Comparison of ENCODE assay signal across 9 mouse cellular contexts in the genomic region with DNA sequence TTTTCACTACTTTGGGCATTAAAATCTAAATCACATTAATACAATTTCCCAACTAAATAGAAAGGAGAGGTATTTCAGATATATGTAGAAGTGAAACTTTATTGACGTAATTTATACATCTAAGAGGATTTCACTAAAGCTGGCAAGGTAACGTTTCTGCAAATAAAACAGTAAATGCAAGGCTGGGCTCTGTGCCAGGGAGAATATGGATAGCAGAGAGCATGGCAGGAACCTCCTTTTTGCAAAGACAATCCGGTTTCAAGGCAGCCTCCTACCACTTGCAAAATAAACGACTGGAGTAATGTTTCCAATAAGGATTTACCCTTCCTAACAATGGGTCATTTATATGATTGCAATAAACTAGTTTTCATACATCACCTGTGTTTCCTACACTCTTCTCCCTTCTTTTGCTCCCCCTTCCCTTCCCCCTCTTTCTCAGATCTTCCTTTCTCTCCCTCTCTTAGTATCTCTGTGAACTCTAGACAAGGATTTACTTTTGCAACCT. TPM values are rescaled to one million over a fixed set of nuclear protein-coding genes. Genes with fewer than 3 reads are reported as not detected.
DNase-seq lines count a peak whose midpoint lies in the region; ATAC-seq lines count a peak whose summit lies in the region.
"Had no signal": no experiment of that assay in that cellular context is flagged by ENCODE, and none has a peak within 500 bp of the region (broad histone marks: within the 10 kb centered on the region; RNA-seq: fewer than 3 reads in every experiment).

No protein-coding gene starts in this region.

- H3K4me1 ChIP-seq in megakaryocyte, embryonic 14.5 days, result peaks cover 56% of the 10 kb centered on the region
- peaks cover 10% of the 10 kb centered on the region for H3K4me1 ChIP-seq in liver, embryonic 11.5 days (replicated peaks; ENCODE audit: control insufficient read depth, insufficient read depth, low read length)

- H3K9ac ChIP-seq in liver, embryonic 11.5 days (ENCODE audit: low read depth, low read length), result no peak overlapping the region

- 31% methylated on average over 4 of the region's 4 CpGs for WGBS in liver, embryonic 11.5 days

- H3K9me3 ChIP-seq in megakaryocyte, embryonic 14.5 days, result no peaks in the 10 kb centered on the region
- H3K9me3 ChIP-seq in liver, embryonic 11.5 days (ENCODE audit: control insufficient read depth, low read length), result no peaks in the 10 kb centered on the region

- peaks cover 44% of the 10 kb centered on the region for H3K27me3 ChIP-seq in megakaryocyte, embryonic 14.5 days (replicated peaks)
- peaks cover 58% of the 10 kb centered on the region for H3K27me3 ChIP-seq in liver, embryonic 11.5 days (replicated peaks; ENCODE audit: control insufficient read depth, insufficient read depth, low read length)

- no peaks in the 10 kb centered on the region for H3K36me3 ChIP-seq in megakaryocyte, embryonic 14.5 days (replicated peaks; ENCODE audit: low read length)
- H3K36me3 ChIP-seq in liver, embryonic 11.5 days (ENCODE audit: control insufficient read depth, insufficient read depth, low read length), result no peaks in the 10 kb centered on the region

- H3K27ac ChIP-seq in liver, embryonic 11.5 days (ENCODE audit: low read depth, low read length), result peak overlapping the region; percentile 62

- peak overlapping the region; percentile 86; the same call in 1 of the 2 replicates for H3K4me2 ChIP-seq in liver, embryonic 11.5 days

- DNase-seq in cerebellum, adult 18-20 months, result peak; percentile 41 to 53
- DNase-seq in cerebellum, adult 9-11 months, result no peak
- DNase-seq in liver, embryonic 11.5 days (ENCODE audit: low spot score), result no peak
- no peak for DNase-seq in embryo, embryonic 11 days
- DNase-seq in frontal cortex, adult 2 months (ENCODE audit: extremely low spot score in 1 of 2, low spot score in 1 of 2), result no peak
- no peak for DNase-seq in embryo, embryonic 10 days (ENCODE audit: low spot score)

- ATAC-seq in megakaryocyte, adult 5-6 weeks (ENCODE audit: poor library complexity, severe bottlenecking), result no peak
- ATAC-seq in liver, embryonic 11.5 days (replicated peaks; ENCODE audit: low FRiP score), result no peak

- peak overlapping the region; percentile 86 for H3K4me3 ChIP-seq in megakaryocyte, embryonic 14.5 days (replicated peaks)
- no peak overlapping the region for H3K4me3 ChIP-seq in liver, embryonic 11.5 days (ENCODE audit: low read depth, low read length)

RNA-seq across cellular contexts. Expression of a gene that starts 2.0 kb away (rescaled TPM):
- polyA plus RNA-seq in megakaryocyte, embryonic 14.5 days (2012; ENCODE audit: insufficient read depth, low replicate concordance), result 0.02 TPM in 1 of 2 replicates, not detected in the other
- total RNA-seq in megakaryocyte, adult 5-6 weeks (2015), result 17.8 TPM in 2 replicates
- 3.6 and 4.6 TPM in 2 replicates for total RNA-seq in megakaryocyte, adult 5-6 weeks (2017)
- 8.7 and 11.3 TPM in 2 replicates for polyA plus RNA-seq in liver, embryonic 11.5 days (2014; fragmentation: Nextera tagmentation; extraction: Ambion mirVana)
- polyA plus RNA-seq in frontal cortex, adult 2 months (2012; rRNA removed), result 20.4 and 24.3 TPM in 2 replicates

RNA-seq across cellular contexts. Expression of a gene that starts 3.4 kb away (rescaled TPM):
- polyA plus RNA-seq in megakaryocyte, embryonic 14.5 days (2012; ENCODE audit: insufficient read depth, low replicate concordance), result not detected in 2 replicates
- not detected in 2 replicates for total RNA-seq in megakaryocyte, adult 5-6 weeks (2015)
- total RNA-seq in megakaryocyte, adult 5-6 weeks (2017), result not detected in 2 replicates
- polyA plus RNA-seq in liver, embryonic 11.5 days (2014; fragmentation: Nextera tagmentation; extraction: Ambion mirVana), result 0.60 and 0.68 TPM in 2 replicates
- polyA plus RNA-seq in frontal cortex, adult 2 months (2012; rRNA removed), result 14.7 and 22.6 TPM in 2 replicates
- total RNA-seq: adrenal gland, postnatal 14 days had no signal

Comparison
In these comparisons a context has a peak if more than half of its experiments do, and no peak if none do; other contexts are left out.
1. DNase-seq: peak in cerebellum, adult 18-20 months (2 of 2); none in cerebellum, adult 9-11 months (single experiment), liver, embryonic 11.5 days (single experiment), embryo, embryonic 11 days (single experiment), frontal cortex, adult 2 months (0 of 2) and embryo, embryonic 10 days (single experiment).